Mouse (Mus musculus): ENCODE results near the gene Sco1.
A peak's percentile ranks its signal among the peaks of the same experiment; 100 is the strongest.

Gene Sco1

DNA sequence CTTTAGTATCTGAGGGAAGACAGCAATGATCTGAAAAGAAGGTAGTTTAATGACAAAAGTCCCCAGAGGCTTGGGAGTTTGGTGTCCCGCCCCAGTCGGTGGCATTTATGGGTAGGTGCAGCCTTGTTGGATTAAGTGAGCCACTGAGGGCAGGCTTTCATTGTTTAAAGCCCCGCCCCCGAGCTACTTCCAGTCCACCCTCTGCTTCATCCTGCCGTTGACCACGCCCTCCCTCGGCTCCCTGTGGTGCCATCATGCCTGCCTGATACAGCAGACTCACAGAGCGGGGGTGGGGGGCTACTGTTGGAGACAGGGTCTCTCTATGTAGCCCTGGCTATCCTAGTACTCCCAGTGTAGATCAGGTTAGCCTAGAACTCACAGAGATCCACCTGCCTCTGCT, 9.5 kb upstream of the Sco1 start:
- no peak for DNase-seq (ENCODE audit: low spot score)

DNA sequence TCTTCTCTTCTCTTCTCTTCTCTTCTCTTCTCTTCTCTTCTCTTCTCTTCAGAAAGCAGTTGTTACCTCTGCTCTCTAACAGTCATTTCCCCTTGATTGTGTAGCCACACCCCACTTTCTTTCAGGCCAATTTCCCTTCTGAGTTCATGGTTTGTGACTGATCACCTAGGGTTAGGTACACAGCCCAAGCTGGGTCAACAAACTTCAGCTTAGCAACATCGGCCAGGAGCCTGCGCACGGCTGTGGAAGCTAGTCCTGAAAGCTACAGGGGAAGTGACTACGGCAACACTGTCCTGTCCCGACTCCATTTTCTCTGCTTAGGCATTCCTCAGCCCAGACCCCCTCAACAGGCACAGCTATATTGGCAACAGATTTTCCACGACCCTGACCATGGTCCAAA, 7.5 kb upstream of the Sco1 start:
- DNase-seq (ENCODE audit: low spot score) = no peak

DNA sequence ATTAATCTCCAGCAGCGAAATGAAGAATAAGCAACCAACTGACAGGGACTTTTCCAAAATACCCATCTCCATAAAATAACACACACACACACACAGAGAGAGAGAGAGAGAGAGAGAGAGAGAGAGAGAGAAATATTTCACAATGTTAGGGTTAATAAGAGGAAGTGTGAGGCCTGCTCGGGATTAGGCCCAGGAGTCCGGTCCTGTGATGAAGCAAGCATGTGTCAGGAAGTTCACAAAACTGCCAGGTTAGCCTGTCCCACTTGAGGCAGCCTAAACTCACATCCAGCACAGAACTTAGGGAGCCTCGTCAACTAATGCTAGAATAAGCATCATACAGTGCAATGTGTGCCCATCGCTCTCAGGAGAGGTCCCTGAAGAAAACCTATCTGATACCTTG, 5.3 kb upstream of the Sco1 start:
- no peak for DNase-seq (ENCODE audit: low spot score)

DNA sequence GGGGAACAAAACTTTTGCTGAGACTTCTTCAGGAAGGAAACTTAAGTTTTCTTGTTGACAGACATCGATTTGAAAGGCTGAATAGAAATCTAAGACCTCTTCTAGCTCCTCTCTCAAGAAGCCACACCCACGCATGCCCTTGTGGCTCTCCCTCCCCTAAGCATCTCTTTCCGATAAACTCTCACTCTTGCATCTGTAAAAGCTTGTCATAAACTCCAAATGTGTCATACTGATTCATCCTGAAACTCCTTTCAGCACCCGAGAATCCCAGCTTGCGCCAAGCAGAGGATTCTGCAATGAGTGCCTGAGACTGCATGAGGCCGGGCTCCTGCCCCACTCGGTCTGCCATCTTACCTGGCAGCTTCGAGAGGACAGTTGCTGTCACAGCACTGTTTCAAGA, 4.0 kb upstream of the Sco1 start:
- no peak for DNase-seq (ENCODE audit: low spot score)

DNA sequence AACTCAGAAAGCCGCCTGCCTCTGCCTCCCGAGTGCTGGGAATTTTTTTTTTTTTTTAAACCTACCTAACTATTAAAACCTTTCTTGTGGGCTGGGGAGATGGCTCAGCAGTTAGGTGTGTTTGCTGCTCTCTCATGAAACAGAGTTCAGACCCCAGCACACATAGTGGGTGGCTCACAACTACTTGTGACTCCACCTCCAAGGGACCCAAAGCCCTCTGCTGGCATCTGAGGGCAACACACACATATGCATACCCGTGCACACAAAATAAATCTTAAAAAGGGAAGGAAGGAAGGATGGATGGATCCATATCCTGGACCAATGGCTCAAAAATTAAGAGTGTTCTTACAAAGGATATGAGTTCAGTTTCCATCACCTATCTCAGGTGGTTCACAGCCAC, 3.2 kb upstream of the Sco1 start:
- no peak for DNase-seq (ENCODE audit: low spot score)

DNA sequence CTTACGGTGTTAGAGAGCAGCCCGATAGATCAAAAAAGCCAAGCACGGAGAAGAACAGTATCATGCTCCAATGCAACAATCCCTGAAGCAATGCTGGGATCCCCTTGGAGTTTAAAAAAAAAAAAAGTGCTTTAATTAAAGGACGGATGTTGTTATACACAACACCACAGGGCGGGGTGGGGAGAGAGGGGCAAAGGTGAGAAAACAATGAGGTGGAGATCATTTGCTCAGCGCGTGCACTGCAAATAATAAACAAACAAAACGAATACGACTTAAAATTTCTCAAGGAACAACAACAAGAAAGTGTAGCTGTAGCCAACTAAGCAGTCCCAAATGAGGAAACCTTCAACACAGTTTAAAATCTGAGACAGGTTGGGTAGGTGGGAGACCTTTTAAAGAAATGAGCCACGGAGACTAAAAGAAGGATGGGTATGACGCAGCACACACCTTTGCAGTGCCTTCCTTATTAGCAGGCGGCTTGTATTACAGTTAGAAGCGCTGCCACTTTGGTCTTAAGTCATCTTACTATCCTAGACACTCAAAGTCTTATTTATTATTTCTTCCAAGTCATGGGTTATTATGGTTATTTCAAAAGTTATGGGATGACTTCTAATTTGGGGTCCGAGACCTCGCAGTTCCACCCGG, 672 bp upstream of the Sco1 start:
- DNase-seq (ENCODE audit: low spot score) = no peak

DNA sequence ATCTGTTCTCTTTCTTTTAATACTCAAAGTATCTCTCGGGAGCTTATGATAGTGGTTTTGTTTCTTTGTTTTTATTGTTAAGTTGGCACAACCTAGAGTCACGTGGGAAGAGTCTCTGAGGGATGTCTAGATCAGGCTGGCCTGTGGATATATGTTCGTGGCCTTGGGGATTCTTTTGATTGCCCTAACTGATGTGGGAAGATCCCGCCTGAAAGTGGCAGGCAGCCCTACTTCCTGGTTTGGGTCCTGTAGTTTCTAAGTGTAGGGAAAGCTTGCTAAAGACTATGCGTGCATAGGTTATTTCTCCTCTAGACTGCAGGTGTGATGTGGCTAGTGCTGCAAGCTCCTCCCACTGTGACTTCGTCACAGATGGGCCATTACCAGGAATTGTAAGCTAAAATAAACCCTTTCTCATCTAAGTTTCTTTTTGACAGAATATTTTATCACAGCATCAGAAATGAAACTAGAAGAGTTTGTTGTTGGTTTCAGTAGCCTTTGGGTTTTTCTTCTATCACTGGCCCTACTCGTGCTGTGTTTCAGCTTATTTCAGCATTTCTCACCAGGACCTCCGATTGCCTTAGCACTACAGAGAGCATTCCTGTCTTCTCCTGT, 2.4 kb downstream of the Sco1 start:
- no peak for DNase-seq (ENCODE audit: low spot score)

DNA sequence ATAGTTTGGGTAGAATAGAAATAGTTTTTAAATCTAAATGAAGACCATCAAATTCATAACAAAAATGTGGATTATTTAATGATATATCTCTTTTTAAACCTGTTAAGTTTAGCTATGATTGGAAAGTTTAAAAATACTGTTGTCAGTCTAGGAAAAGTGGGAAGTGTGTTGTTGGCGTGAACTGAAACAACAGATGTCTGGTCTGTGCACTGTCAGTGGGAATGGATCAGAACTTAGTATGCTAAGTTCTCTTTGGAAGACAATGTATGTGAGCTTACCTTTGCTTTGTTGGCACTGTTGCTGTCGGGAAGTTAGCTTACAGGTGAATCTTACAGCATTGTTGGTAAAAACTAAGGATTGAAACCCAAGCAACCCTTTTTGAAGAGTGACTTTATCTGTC, 8.8 kb downstream of the Sco1 start:
- no peak for DNase-seq (ENCODE audit: low spot score)

DNA sequence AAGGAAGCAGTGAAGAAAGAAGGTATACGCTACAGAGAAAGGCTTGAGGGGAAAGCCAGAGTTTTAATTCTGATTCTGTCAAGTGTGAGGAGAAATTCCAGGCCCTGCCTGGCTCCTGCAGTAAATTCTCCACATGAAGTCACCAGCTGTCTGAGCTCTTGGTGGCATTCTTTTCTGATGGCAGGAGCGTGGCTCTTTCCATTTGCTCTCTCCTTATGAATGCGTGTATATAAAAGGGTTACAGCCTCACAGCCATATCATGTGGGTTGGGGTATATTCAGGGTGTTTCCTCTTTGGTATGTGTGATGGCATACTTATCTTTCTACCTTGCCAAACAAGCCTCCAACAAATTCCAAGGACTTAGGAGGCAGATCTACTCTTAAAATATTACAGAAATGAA, 10.3 kb downstream of the Sco1 start:
- no peak for DNase-seq (ENCODE audit: low spot score)

DNA sequence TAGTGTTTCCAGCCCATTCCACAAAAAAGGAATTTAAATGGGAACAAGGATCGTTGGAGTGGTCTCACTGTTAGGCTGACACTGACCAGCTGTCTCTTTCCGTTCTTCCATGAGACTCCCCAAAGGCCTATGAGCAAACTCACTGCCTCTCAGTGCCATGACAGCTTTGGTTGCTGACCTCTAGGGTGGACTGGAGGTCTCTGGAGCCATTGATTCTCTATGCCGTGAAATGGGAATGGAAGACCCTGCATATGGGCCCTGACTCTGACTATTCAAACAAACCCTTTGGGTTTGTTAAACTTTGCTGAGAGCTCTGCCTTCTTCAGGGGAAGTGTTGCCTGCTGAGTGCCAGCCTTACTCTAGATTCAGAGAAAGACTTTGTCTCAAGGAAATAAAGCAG, 15.3 kb downstream of the Sco1 start:
- no peak for DNase-seq (ENCODE audit: low spot score)

DNA sequence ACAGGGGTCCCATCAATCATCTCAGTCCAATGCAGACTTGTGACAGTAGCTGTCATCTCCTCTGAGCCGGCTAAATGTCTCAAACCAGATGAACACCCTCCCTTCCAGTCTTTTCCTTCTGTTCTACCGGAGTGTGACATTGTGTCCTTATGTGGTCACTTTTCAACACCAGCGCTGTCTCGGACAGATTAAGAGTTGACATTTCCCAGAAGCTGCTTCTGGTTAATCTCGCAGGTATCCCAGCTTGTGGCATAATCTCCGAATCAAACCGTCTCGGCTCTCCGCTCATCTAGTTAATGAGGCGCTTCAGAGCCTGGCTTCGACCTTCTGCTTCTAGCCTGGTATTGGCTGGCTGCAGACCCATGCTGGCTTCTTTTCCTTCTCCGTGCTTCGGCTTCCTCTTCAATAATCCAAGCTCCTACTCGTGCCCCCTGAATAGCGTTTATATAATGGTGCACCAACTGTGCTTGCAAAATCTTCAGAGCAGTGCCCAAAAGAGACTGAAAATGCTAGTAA, 20.2 kb downstream of the Sco1 start:
- DNase-seq (ENCODE audit: low spot score) = peak; percentile 16

DNA sequence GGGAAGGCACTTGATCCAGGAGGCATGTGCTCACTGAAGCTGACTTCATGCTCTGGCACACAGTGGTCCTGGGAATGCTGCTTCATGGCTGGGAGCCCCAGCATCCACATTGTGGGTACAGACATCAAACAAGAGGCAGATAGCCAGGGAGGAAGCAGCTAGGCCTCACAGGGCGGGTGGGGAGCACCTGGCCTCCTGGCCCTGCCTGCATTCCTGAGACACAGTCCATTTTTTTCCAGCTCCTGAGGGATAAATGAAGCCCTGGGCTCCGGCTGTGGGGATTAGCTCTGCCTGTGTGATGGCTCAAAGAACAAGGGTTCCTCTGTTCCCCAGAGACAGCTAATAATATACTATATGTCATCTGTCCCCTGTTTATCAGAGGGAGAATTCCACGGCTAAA, 22.6 kb downstream of the Sco1 start:
- DNase-seq (ENCODE audit: low spot score) = peak; percentile 23

DNA sequence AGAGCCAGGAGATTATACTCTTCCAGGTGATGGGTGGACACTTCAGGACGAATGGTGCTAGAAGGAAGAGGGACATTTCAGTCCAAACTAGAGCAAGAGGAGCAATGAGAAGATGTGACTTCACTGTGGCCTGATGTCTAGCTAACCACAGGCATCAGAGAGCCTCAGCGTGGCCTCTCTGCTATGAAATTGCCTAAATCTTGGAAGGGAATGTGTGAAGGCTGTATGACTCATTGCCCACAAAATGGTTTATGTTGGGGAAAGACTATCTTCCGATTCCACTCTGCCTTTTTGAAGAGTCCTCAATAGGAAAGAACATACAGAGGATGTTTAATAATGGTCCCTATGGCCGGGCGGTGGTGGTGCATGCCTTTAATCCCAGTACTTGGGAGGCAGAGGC, 24.3 kb downstream of the Sco1 start:
- no peak for DNase-seq (ENCODE audit: low spot score)

DNA sequence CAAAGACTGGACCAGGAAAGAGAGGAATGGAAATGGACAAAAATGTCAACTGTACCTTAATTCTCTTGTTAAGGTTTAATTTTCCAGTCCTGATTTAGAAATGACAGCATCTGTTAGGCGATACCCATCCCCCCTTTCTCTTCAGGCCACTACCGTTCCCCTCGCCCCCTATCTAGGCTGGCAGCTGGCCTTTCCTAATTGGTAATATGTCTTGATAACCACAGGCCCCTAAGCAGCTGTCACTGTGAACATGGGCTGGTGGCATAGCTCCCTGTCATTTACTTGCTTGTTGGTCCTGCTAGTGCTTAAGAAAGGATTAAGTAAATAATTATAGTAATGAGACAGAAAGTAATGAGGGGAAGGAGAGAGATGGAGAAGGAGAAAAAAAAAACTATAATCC, 25.0 kb downstream of the Sco1 start:
- peak; percentile 57 for DNase-seq (ENCODE audit: low spot score)

DNA sequence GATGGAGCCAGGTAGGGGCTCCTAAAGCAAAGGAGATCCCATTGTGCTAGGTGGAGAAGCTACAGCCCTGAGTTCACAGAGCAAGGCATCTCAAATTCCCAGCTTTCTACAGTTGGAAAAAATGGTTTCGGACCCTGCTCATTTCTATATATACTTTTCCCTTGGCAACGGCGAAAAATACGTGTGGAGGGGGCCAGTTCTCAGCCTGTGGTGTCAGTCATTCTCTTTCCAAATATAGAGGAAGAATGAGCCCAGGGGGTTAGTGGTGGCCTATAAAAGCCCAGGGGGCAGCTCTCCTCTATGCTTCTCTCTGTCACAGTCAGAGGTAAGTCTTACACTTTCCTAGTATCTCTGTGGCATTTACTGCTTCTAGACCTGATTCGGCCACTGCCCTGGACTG, 25.5 kb downstream of the Sco1 start, which contains the start of gene Myh3:
Gene Myh3, plus strand, starts transcription at position 301 of the 400 bp plus-strand sequence.
- no peak for DNase-seq (ENCODE audit: low spot score)

DNA sequence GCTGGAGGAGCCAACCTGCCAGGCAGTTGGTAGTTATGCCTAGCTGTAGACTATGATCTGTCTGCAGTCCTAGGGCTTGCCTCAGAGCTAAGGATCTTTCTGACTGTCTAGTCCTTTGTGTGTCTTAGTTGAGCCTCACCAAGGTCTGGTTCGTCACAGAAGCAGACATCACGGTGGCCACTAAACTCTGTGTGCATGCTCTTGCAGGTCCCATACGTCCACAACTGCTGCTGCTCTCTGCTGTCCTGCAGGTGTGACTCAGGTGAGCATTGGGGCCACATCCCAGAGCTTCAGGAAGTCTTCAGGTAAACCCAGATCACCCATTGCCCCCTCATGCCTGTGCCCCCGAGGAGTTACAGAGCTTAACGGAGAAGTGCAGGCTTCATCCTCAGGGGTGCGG, 26.4 kb downstream of the Sco1 start:
- DNase-seq (ENCODE audit: low spot score) = no peak

DNA sequence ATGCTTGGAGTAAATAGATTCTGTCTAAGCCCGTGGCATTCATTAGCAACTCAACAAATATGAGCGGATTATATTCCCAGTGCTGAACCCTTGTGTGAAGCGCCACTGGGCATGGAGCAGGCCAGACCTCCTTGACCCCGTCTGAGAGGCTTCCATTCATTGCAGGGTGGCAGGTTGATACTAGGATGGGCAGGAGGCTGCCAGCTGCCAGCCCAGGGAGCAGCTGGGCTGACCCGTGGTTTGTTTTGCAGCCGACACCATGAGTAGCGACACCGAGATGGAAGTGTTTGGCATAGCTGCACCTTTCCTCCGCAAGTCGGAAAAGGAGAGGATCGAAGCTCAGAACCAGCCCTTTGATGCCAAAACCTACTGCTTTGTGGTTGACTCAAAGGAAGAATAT, 27.3 kb downstream of the Sco1 start:
- DNase-seq (ENCODE audit: low spot score) = peak; percentile 16

DNA sequence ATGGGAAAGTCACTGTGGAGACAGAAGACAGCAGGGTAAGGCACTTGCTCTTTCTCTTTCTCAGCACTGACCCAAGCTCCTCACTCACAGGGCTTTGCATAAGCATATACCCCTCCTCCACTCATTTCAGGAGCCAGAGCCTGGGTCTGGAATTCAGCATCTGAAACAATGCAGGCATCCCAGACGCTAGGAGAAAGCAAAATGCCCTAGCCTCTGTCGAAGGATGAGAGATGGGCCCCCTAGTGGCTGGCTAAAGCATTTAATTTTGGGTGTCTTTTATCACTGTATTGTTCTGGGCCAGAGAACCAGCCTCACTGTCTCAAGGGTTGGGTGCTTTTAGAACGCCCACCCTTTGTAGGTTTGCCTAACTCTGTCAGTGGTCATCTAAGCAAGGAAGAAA, 27.7 kb downstream of the Sco1 start:
- DNase-seq (ENCODE audit: low spot score) = peak; percentile 87

DNA sequence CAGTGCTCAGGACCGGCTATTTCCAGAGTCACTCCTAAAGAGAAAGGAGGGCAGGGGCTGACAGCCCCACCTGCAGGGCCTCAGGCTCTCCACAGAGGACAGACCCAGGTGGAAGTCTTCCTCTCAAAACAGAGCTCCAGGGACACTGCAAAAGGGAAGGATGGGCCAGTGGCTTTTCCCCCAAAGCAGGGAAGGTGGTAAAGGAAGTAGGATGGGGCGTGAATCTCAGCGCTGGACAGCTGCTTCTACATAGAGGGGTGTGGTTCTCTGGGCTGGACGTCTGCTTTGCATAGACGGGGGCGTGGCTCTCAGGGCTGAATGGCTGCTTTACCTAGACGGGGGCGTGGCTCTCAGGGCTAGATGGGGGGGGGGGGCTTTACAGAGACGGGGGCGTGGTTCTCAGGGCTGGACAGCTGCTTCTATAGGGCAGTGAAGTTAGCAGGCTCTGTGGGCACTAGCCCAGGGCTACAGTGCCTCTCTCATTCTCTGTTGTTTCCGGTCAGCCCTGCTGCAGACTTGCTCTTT, 28.7 kb downstream of the Sco1 start:
- DNase-seq (ENCODE audit: low spot score) = peak; percentile 80

DNA sequence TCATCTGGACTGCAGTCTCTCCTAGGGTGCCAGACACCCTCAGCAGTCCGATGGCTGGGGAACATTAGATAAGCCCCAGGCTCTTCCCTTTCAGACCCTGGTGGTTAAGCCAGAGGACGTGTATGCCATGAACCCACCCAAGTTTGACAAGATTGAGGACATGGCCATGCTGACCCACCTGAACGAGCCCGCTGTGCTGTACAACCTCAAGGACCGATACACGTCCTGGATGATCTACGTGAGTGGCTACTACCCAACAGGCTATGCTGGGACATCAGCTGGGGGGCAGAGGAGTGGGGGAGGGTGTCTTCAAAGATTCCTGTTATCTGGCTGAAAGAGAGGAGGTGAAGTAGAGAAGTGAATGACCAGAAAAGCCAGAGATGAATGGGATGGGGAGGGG, 29.7 kb downstream of the Sco1 start:
- DNase-seq (ENCODE audit: low spot score) = no peak

DNA sequence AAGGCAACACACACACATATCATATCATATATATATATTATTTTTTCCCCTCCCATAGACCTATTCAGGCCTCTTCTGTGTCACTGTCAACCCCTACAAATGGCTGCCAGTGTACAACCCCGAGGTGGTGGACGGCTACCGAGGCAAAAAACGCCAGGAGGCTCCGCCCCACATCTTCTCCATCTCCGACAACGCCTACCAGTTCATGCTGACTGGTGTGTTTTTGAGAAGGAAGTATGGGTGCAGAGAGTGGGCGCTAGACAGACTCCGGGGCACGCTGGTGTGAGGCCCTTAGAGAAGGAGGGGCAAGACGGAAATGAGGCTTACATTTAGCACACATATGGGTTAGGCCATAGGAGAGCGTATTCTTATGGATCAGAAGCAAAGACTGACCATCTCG, 30.3 kb downstream of the Sco1 start:
- DNase-seq (ENCODE audit: low spot score) = no peak

DNA sequence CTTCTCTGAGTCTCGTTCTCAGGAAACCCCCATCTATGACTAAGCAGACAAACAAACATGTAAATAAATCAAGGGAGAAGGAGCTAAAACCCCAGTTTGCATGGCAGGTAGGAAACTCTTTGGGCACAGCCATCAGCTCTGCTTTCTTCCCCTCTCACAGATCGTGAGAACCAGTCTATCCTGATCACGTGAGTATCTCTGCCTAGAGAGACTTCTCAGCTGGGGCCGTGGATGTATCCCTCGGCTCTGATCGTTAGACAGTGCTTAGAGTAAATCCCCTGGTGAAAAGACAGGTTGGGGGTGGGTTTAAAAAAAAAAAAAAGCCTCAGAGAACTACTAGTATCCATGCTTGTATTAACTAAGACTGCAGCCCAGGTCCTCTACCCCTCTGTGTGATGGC, 30.8 kb downstream of the Sco1 start:
- no peak for DNase-seq (ENCODE audit: low spot score)

DNA sequence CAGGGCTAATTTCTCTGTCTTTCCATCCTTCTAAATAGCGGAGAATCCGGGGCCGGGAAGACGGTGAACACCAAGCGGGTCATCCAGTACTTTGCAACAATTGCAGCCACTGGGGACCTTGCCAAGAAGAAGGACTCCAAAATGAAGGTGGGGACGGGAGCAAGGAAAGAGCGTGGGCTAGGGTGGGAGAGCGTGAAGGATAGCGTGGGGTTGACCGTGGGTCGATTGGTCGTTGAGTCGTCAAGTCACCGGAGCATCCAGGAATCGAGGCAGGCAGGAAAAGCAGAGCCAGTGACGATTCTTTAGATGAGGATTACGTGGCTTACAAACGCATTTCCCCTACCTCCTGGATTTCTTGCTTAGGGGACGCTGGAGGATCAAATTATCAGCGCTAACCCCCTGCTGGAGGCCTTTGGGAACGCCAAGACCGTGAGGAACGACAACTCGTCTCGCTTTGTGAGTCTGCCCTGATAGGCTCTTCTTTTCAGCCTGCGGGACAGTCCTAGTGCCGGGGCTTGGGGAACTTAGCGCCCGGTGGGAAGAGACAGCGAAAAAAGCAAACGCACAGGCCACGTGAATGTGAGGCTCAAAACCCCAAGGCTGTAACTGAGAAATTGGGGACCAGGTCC, 31.4 kb downstream of the Sco1 start:
- peak; percentile 11 for DNase-seq (ENCODE audit: low spot score)
